Mouse (Mus musculus) adipocyte (in vitro differentiated cells): ENCODE data around the gene 1700017N19Rik.

ENCODE experiments used
- DNase-seq: peaks from one replicate; pipeline ENCODE4 v3.0.0-alpha.2; 2016; ENCODE audit warnings: low spot score

1700017N19Rik gene

DNA sequence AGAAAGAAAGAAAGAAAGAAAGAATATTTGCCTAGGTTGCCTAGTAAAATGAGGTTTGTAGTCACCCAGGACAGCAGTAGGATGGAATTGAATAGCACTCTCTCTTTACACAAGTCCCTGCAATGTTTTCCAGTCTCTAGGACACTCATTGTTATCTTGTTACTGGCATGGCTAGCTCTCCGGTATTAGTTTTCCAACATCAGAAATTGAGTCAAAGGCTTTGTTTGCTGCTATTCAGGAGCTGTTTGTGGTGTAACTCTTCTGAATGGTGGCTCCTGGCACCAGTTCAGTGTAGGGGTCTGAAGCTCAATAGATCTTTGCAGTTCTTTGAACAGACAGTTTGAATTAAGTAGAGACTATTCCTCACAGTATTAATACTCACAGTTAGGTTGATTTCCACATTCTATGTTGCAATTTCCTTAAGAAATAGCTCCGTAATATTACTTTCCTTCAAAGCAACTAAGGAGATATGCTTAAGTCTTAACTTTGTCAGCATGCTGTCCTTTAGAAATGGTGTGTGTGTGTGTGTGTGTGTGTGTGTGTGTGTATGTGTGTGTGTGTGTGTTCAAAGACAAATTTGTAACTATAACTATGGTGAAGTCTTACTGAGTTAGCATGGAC is 71.8 kb downstream of the 1700017N19Rik start:
- no peak for DNase-seq
